Mouse (Mus musculus) CH12.LX (cell line): ENCODE measurements around the gene Kcnk18. TPM values are rescaled to one million over a fixed set of nuclear protein-coding genes. Genes with fewer than 3 reads are reported as not detected.

ENCODE experiments used
- DNase-seq: peaks from one replicate; pipeline ENCODE4 v3.0.0-alpha.2; 2013; ENCODE audit errors: extremely low read depth
- H3K27ac ChIP-seq: 2 replicates; pipeline ENCODE4 v1.5.1; 2012; ENCODE audit warnings: low read depth, mild to moderate bottlenecking, control low read depth, moderate library complexity; ENCODE audit not compliant: insufficient read depth
- H3K27me3 ChIP-seq: replicated peaks from 2 replicates; pipeline ENCODE3; 2012; ENCODE audit warnings: inconsistent platforms
- H3K36me3 ChIP-seq, 2 experiments: replicated peaks in 1 of 2; 2 replicates each; pipeline versions ENCODE3 to v1.6.1; 2012; ENCODE audit warnings: inconsistent platforms in 1 of 2, low read length in 1 of 2, mild to moderate bottlenecking in 1 of 2, mixed read lengths in 1 of 2, moderate library complexity in 1 of 2; ENCODE audit not compliant: control insufficient read depth in 1 of 2, insufficient read depth in 1 of 2
- H3K4me1 ChIP-seq, 2 experiments: 2 replicates each; pipeline ENCODE4 v1.6.1; 2012; ENCODE audit warnings: inconsistent platforms in 1 of 2, moderate library complexity in 1 of 2; ENCODE audit not compliant: insufficient read depth in 2 of 2, control insufficient read depth in 1 of 2
- H3K4me2 ChIP-seq: 2 replicates; pipeline ENCODE4 v1.6.1; 2012; ENCODE audit warnings: low read depth, mild to moderate bottlenecking, control low read depth; ENCODE audit not compliant: poor library complexity, insufficient read depth, severe bottlenecking
- H3K4me3 ChIP-seq, 3 experiments: fragments of 150-350 bp in 1 of 3; sonication (generic) in 1 of 3; replicated peaks in 1 of 3; 2 replicates each; pipeline versions ENCODE3 to v1.5.1; 2011 to 2012; ENCODE audit warnings: low read depth in 2 of 3, low read length in 2 of 3, mild to moderate bottlenecking in 2 of 3, moderate library complexity in 2 of 3, control low read depth in 1 of 3, improper control_type of control experiment in 1 of 3, inconsistent platforms in 1 of 3, mixed read lengths in 1 of 3; ENCODE audit not compliant: poor library complexity in 1 of 3
- H3K79me2 ChIP-seq: replicated peaks from 2 replicates; pipeline ENCODE4 v1.6.1; 2012; ENCODE audit warnings: mild to moderate bottlenecking, moderate library complexity; ENCODE audit not compliant: control insufficient read depth, poor library complexity, insufficient read depth, severe bottlenecking; ENCODE audit errors: extremely low read depth
- H3K9ac ChIP-seq: 2 replicates; pipeline ENCODE4 v1.6.1; 2012; ENCODE audit warnings: low read depth, mild to moderate bottlenecking, control low read depth, moderate library complexity; ENCODE audit not compliant: insufficient read depth
- H3K9me3 ChIP-seq: replicated peaks from 2 replicates; pipeline ENCODE3; 2012; ENCODE audit warnings: low read length, inconsistent platforms, mixed read lengths
- BHLHE40 ChIP-seq: IDR thresholded peaks from 2 replicates; pipeline ENCODE4 v1.6.1; 2011; ENCODE audit warnings: mild to moderate bottlenecking, low read depth, low read length, improper control_type of control experiment
- CHD1 ChIP-seq: IDR thresholded peaks from 2 replicates; pipeline ENCODE4 v1.6.1; 2012; ENCODE audit warnings: low read depth, low read length, improper control_type of control experiment, inconsistent platforms
- EP300 ChIP-seq: IDR thresholded peaks from 2 replicates; pipeline ENCODE4 v1.6.1; 2011; ENCODE audit warnings: low read length, improper control_type of control experiment
- ETS1 ChIP-seq: conservative IDR thresholded peaks from 2 replicates; pipeline ENCODE4 v1.6.1; 2012; ENCODE audit warnings: low read depth, mild to moderate bottlenecking, inconsistent platforms, low read length, improper control_type of control experiment, moderate library complexity
- MAZ ChIP-seq: IDR thresholded peaks from 2 replicates; pipeline ENCODE4 v1.6.1; 2012; ENCODE audit warnings: low read depth, mild to moderate bottlenecking, inconsistent platforms, low read length, improper control_type of control experiment, moderate library complexity
- MEF2A ChIP-seq: IDR thresholded peaks from 2 replicates; pipeline ENCODE4 v1.6.1; 2014; ENCODE audit warnings: low read depth, mild to moderate bottlenecking, inconsistent platforms, low read length, improper control_type of control experiment, borderline replicate concordance
- NELFE ChIP-seq: IDR thresholded peaks from 2 replicates; pipeline ENCODE4 v1.6.1; 2011; ENCODE audit warnings: low read depth, low read length, improper control_type of control experiment
- NRF1 ChIP-seq: IDR thresholded peaks from 2 replicates; pipeline ENCODE4 v1.6.1; 2014; ENCODE audit warnings: low read depth, mild to moderate bottlenecking, inconsistent platforms, low read length, improper control_type of control experiment, moderate library complexity
- ZMIZ1 ChIP-seq: IDR thresholded peaks from 2 replicates; pipeline ENCODE4 v1.6.1; 2012; ENCODE audit warnings: low read depth, mild to moderate bottlenecking, inconsistent platforms, low read length, improper control_type of control experiment
- dilution Hi-C: fragments of 300-500 bp; cut with MboI; formaldehyde crosslinking; loops from 2 replicates; pipeline ENCODE4 v1.14.3; 2020; ENCODE audit warnings: low sequenced_read_pairs; ENCODE audit not compliant: extremely low pct_unique_long_range_greater_than_20kb, extremely low pct_ligation_motif_present
- in situ Hi-C: fragments of 300-500 bp; cut with MboI; formaldehyde crosslinking; loops from 3 replicates; pipeline ENCODE4 v1.14.3; 2019; ENCODE audit warnings: low sequenced_read_pairs, low pct_ligation_motif_present, low pct_unique_long_range_greater_than_20kb, mixed read lengths
- polyA plus RNA-seq: library from polyadenylated mRNA; unstranded; fragments of >175 nt; gene quantifications from 2 replicates; pipeline ENCODE4 v1.2.1, GENCODE M21; 2012; ENCODE audit warnings: low read depth; ENCODE audit not compliant: insufficient read length
- total RNA-seq, 2 experiments: library from RNA; depleted of rRNA; stranded (reverse); fragments of 300-350 nt in 1 of 2; fragments of >200 nt in 1 of 2; gene quantifications; 2 replicates each; pipeline ENCODE4 v1.2.3; 2012 to 2014

Kcnk18 gene
- total and polyA plus RNA-seq, 3 experiments = not detected

DNA sequence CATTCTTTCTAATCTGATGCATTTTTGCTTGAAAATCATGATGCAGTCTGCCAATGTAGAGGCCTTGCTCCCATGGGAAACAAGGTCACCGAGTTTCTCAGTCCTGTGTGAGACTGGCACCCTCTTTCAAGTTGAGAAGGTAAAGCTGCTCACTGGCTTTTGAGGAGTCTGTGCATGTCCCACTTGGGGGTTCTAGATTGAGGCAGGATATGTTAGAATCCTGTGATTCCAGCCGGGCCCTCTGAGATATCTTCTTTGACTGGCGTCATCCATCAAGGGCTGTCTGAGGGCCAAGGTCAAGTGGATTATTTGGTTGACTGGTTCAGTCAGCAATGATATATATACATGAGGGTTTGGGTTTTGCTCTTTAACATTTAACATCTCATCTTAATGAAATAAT lies 63.0 kb downstream of the Kcnk18 start:
- in situ Hi-C loops (no loop called here), dilution Hi-C loops (no loop called here)
- Histone ChIP-seq H3K4me3 (no peak overlapping the region), H3K9me3 (peaks cover 5% of the 10 kb centered on the region), H3K9ac (no peak overlapping the region), H3K79me2 (no peaks in the 10 kb centered on the region), H3K36me3 (peaks cover 0 to 17% of the 10 kb centered on the region in 2 experiments), H3K27ac (no peak overlapping the region), H3K27me3 (no peaks in the 10 kb centered on the region), H3K4me2 (no peak overlapping the region)
- no peak for DNase-seq
- no peak for TF ChIP-seq EP300
- TF ChIP-seq ETS1 = no peak
- no peak for TF ChIP-seq BHLHE40
- TF ChIP-seq ZMIZ1 = no peak
- TF ChIP-seq NELFE = no peak
- no peak for TF ChIP-seq MAZ
- no peak for TF ChIP-seq NRF1
- TF ChIP-seq CHD1 = no peak
- no peak for TF ChIP-seq MEF2A
- TF ChIP-seq, all 38 proteins: peak for 0
- no peaks in the 10 kb centered on the region for H3K4me1 ChIP-seq

Other genes with a start within 250 kb of the Kcnk18 start
- gene Shtn1, start 143.1 kb upstream of the Kcnk18 start, total RNA-seq (2012; rRNA removed) = 6.4 and 9.1 TPM in 2 replicates
- gene Shtn1, start 143.1 kb upstream of the Kcnk18 start, total RNA-seq (2014; rRNA removed) = 12.1 and 14.2 TPM in 2 replicates
- 20.9 and 21.7 TPM in 2 replicates for gene Shtn1, start 143.1 kb upstream of the Kcnk18 start, polyA plus RNA-seq
- not detected in 2 replicates for gene Vax1, start 49.2 kb upstream of the Kcnk18 start, total RNA-seq (2012; rRNA removed)
- not detected in 2 replicates for gene Vax1, start 49.2 kb upstream of the Kcnk18 start, total RNA-seq (2014; rRNA removed)
- not detected in 2 replicates for gene Vax1, start 49.2 kb upstream of the Kcnk18 start, polyA plus RNA-seq
- gene Slc18a2, start 41.7 kb downstream of the Kcnk18 start, total RNA-seq (2012; rRNA removed) = 0.04 TPM in 2 replicates
- not detected in 2 replicates for gene Slc18a2, start 41.7 kb downstream of the Kcnk18 start, total RNA-seq (2014; rRNA removed)
- 0.50 and 0.86 TPM in 2 replicates for gene Slc18a2, start 41.7 kb downstream of the Kcnk18 start, polyA plus RNA-seq
- gene Rps12-ps3, start 103.1 kb downstream of the Kcnk18 start, total RNA-seq (2012; rRNA removed) = 329 and 567 TPM in 2 replicates
- 1,801 and 1,885 TPM in 2 replicates for gene Rps12-ps3, start 103.1 kb downstream of the Kcnk18 start, total RNA-seq (2014; rRNA removed)
- gene Rps12-ps3, start 103.1 kb downstream of the Kcnk18 start, polyA plus RNA-seq = 2,237 and 3,509 TPM in 2 replicates
- gene Pdzd8, start 126.6 kb downstream of the Kcnk18 start, total RNA-seq (2012; rRNA removed) = 14.5 and 15.7 TPM in 2 replicates
- 20.2 and 21.4 TPM in 2 replicates for gene Pdzd8, start 126.6 kb downstream of the Kcnk18 start, total RNA-seq (2014; rRNA removed)
- gene Pdzd8, start 126.6 kb downstream of the Kcnk18 start, polyA plus RNA-seq = 19.9 and 22.8 TPM in 2 replicates
- not detected in 2 replicates for gene Emx2, start 239.2 kb downstream of the Kcnk18 start, total RNA-seq (2012; rRNA removed)
- gene Emx2, start 239.2 kb downstream of the Kcnk18 start, total RNA-seq (2014; rRNA removed) = not detected in 2 replicates
- not detected in 2 replicates for gene Emx2, start 239.2 kb downstream of the Kcnk18 start, polyA plus RNA-seq